Mouse (Mus musculus) megakaryocyte, embryonic 14.5 days (primary cell): Measurements from ENCODE around the gene Pabpn1. TPM values are rescaled to one million over a fixed set of nuclear protein-coding genes. Genes with fewer than 3 reads are reported as not detected.

Experiments
- H3K27me3 ChIP-seq: replicated peaks from 2 replicates; pipeline ENCODE3; 2012; ENCODE audit warnings: inconsistent platforms
- H3K36me3 ChIP-seq: replicated peaks from 2 replicates; pipeline ENCODE3; 2012; ENCODE audit warnings: low read length, inconsistent platforms, mixed read lengths
- H3K4me1 ChIP-seq: 2 replicates; pipeline ENCODE4 v1.6.1; 2012; ENCODE audit warnings: inconsistent platforms
- H3K4me3 ChIP-seq: replicated peaks from 2 replicates; pipeline ENCODE3; 2012; ENCODE audit warnings: moderate library complexity, mild to moderate bottlenecking, inconsistent platforms
- H3K9me3 ChIP-seq: 2 replicates; pipeline ENCODE4 v1.6.1; 2012; ENCODE audit warnings: inconsistent platforms
- FLI1 ChIP-seq: IDR thresholded peaks from 2 replicates; pipeline ENCODE4 v1.6.1; 2012; ENCODE audit warnings: low read length, inconsistent platforms, mixed read lengths
- GATA1 ChIP-seq: IDR thresholded peaks from 3 replicates; pipeline ENCODE4 v1.6.1; 2012; ENCODE audit warnings: mixed read lengths, low read length, inconsistent platforms, borderline replicate concordance
- polyA plus RNA-seq: library from polyadenylated mRNA; stranded (reverse); fragments of >175 nt; gene quantifications from 2 replicates; pipeline ENCODE4 v1.2.3, GENCODE M21; 2012; ENCODE audit warnings: low replicate concordance; ENCODE audit not compliant: insufficient read depth

The Pabpn1 gene
- polyA plus RNA-seq, 1 experiment, result 258 TPM

GRCm38 (mm10) chr14:54935904-54936830 is 43.9 kb downstream of the Pabpn1 start, which contains the start of gene Cmtm5:
Cmtm5 (plus strand) TSS chr14:54936261.
- Histone ChIP-seq H3K4me1 (peaks cover 30% of the 10 kb centered on the region), H3K9me3 (no peaks in the 10 kb centered on the region), H3K36me3 (no peaks in the 10 kb centered on the region), H3K27me3 (peaks cover 82% of the 10 kb centered on the region), H3K4me3 (no peak within 1 kb of the TSS)
- TF ChIP-seq GATA1 (no peak), FLI1 (no peak)

- H3K9me3 ChIP-seq, result no peaks in the 10 kb centered on the region
- peaks cover 30% of the 10 kb centered on the region for H3K4me1 ChIP-seq
- H3K27me3 ChIP-seq, result peaks cover 82% of the 10 kb centered on the region
- H3K4me3 ChIP-seq, result no peak overlapping the region
- H3K36me3 ChIP-seq, result no peaks in the 10 kb centered on the region
- TF ChIP-seq GATA1 (no peak), FLI1 (no peak)
Measured at GRCm38 (mm10) chr14:54936831-54937160, 44.5 kb downstream of the Pabpn1 start.

GRCm38 (mm10) chr14:54937361-54938182 is 45.3 kb downstream of the Pabpn1 start:
- Histone ChIP-seq H3K4me3 (no peak overlapping the region), H3K9me3 (no peaks in the 10 kb centered on the region), H3K36me3 (no peaks in the 10 kb centered on the region), H3K27me3 (peaks cover 82% of the 10 kb centered on the region), H3K4me1 (peaks cover 29% of the 10 kb centered on the region)
- no peak for TF ChIP-seq FLI1
- TF ChIP-seq GATA1, result no peak

DNA sequence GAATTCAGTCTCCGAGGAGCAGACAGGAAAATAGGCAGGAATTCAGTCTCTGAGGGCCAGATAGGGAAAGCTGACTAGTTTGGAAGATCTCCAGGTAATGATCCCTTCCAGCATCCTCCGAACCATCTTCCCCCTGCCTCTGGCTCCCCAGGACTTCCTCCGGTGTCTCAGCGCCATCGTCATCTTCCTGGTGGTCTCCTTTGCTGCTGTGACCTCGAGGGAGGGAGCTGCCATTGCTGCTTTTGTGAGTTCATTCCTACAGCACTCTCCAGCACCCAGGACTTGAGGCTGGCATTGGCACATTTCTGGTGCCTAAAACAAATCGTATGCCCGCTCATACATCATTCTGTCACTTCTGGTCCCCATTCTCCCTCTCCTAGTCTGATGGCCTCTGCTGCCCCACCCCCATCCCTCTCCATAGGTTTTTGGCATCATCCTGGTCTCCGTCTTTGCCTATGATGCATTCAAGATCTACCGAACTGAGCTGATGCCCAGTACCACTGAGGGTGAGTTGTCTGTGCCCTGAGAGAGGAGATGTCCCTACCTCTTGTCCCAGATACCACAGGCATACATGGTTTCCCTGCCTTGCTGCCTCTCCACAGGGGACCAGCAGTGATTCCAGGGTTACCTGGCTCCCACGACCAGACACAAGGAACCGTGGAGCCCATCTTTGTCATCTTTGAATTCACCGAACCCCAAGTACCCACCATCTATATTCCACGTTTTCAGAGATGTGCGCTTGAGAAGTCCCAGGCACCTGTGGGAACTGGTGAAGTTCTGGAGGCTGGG is 46.3 kb downstream of the Pabpn1 start:
- TF ChIP-seq FLI1 (no peak), GATA1 (no peak)
- peaks cover 85% of the 10 kb centered on the region for H3K27me3 ChIP-seq
- no peaks in the 10 kb centered on the region for H3K36me3 ChIP-seq
- no peaks in the 10 kb centered on the region for H3K9me3 ChIP-seq
- peaks cover 24% of the 10 kb centered on the region for H3K4me1 ChIP-seq
- H3K4me3 ChIP-seq, result no peak overlapping the region

GRCm38 (mm10) chr14:54939434-54940175 is 47.3 kb downstream of the Pabpn1 start:
- Histone ChIP-seq H3K9me3 (no peaks in the 10 kb centered on the region), H3K36me3 (no peaks in the 10 kb centered on the region), H3K27me3 (peaks cover 86% of the 10 kb centered on the region), H3K4me3 (no peak overlapping the region), H3K4me1 (peaks cover 24% of the 10 kb centered on the region)
- no peak for TF ChIP-seq FLI1
- no peak for TF ChIP-seq GATA1

GRCm38 (mm10) chr14:54940176-54940530 is 47.9 kb downstream of the Pabpn1 start:
- Histone ChIP-seq H3K36me3 (no peaks in the 10 kb centered on the region), H3K4me1 (peaks cover 24% of the 10 kb centered on the region), H3K27me3 (peaks cover 84% of the 10 kb centered on the region), H3K9me3 (no peaks in the 10 kb centered on the region), H3K4me3 (no peak overlapping the region)
- no peak for TF ChIP-seq FLI1
- no peak for TF ChIP-seq GATA1

DNA sequence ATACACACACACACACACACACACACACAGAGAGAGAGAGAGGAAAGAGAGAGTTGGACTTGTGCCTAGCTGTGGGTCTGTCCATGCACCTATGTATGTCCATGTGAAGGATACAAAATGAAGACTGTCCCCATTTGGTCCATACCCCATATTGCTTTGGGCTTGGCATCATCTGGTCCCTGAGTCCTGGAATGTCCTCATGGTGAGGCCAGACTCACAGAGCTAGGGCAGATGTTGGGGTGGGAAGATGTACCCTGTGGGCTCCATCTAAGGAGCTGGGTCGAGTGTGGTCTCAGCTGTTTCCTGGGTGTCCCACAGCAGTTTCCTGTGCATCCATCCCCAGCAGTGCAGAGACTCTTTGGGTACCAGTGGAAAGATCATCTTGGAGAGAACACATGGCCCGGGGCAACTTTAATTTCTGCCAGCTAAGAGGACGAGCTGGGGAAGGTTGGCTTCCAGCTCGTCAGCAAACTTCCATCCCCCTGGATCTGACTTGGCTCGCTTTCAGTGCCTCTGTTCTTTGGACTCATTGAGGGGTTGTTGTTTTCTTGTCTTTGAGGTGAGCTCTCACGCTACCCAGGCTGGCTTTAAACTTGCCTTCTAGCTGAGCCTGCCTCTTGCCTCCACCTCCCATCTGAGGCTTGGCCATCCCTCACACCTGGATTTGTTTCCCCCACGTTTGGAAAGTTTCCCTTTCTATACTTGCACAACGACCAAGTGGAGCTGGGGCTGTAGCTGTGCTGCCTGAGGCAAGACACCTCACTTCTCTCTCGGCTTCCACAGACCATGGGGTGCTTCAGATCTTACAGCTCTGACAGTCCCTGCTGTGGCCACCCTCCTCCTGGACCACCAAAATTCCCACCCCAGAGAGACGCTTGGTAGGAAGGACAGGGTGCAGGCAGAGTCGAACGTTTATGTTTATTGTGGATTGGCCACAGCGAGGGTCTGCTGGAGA is 49.0 kb downstream of the Pabpn1 start:
- H3K36me3 ChIP-seq, result no peaks in the 10 kb centered on the region
- TF ChIP-seq GATA1 (no peak), FLI1 (no peak)
- peaks cover 80% of the 10 kb centered on the region for H3K27me3 ChIP-seq
- no peak overlapping the region for H3K4me3 ChIP-seq
- peaks cover 24% of the 10 kb centered on the region for H3K4me1 ChIP-seq
- H3K9me3 ChIP-seq, result no peaks in the 10 kb centered on the region

- H3K9me3 ChIP-seq, result no peaks in the 10 kb centered on the region
- H3K4me3 ChIP-seq, result no peak overlapping the region
- H3K4me1 ChIP-seq, result peaks cover 15% of the 10 kb centered on the region
- H3K27me3 ChIP-seq, result peaks cover 80% of the 10 kb centered on the region
- TF ChIP-seq GATA1 (no peak), FLI1 (no peak)
- H3K36me3 ChIP-seq, result no peaks in the 10 kb centered on the region
Measured at GRCm38 (mm10) chr14:54942479-54942878, 50.2 kb downstream of the Pabpn1 start.
